23 mouse cellular contexts compared by ENCODE assay signal in the genomic region with DNA sequence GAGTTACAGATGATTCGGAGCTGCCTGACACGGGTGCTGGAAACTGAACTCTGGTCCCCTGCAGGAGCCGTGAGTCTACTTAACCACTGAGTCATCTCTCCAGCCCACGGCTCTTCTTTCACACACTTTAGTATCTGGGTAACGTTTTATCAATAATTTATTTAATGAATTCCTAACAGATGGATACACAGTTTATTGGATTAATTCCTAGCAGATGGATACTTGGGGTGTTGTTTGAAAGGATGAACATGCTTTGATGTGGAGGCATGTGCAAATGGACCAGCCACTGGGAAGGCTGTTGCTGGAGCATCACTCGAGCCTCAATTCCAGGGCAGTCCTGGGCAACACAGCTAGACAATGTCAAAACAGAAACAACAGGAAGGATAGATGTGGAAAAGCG. TPM values are rescaled to one million over a fixed set of nuclear protein-coding genes. Genes with fewer than 3 reads are reported as not detected.
A peak's percentile ranks its signal among the peaks of the same experiment; 100 is the strongest.
DNase-seq lines count a peak whose midpoint lies in the region; ATAC-seq and TF ChIP-seq lines count a peak whose summit lies in the region.
"Had no signal": no experiment of that assay in that cellular context is flagged by ENCODE, and none has a peak within 500 bp of the region (broad histone marks: within the 10 kb centered on the region; RNA-seq: fewer than 3 reads in every experiment).

No protein-coding gene starts in this region.

- H3K9ac ChIP-seq in lung, embryonic 14.5 days, result no peak overlapping the region
- H3K9ac ChIP-seq: embryonic facial prominence, embryonic 12.5 days; forebrain, embryonic 13.5 days; forebrain, embryonic 15.5 days had no signal

- no peak overlapping the region for H3K4me2 ChIP-seq in lung, embryonic 14.5 days
- H3K4me2 ChIP-seq: embryonic facial prominence, embryonic 12.5 days; forebrain, embryonic 13.5 days; forebrain, embryonic 15.5 days had no signal

- TF ChIP-seq CTCF in layer of hippocampus, adult 2 months (conservative IDR thresholded peaks at IDR 0.05), result no peak
- TF ChIP-seq CTCF in lung, embryonic 14.5 days (IDR thresholded peaks at IDR 0.05; ENCODE audit: low read depth), result no peak

- DNase-seq in heart, adult 11 months, result peak; percentile 48
- no peak for DNase-seq in heart, adult 18-20 months
- DNase-seq in layer of hippocampus, adult 2 months (ENCODE audit: low spot score in 2 of 2), result no peak
- no peak for DNase-seq in layer of hippocampus, adult 11-12 months (ENCODE audit: low spot score)
- peak; percentile 16 for DNase-seq in lung, embryonic 14.5 days
- no peak for DNase-seq in lung, postnatal 10 days
- DNase-seq: adrenal gland, adult 8-10 months; adrenal gland, postnatal 14 days; adrenal gland, postnatal 36 days; B cell, adult 2 months; cerebellum, adult 11-12 months; cerebellum, adult 2 months; cerebellum, adult 9-10 months; cerebellum, postnatal 25 days had no signal

- no peaks in the 10 kb centered on the region for H3K4me1 ChIP-seq in lung, embryonic 14.5 days (ENCODE audit: insufficient read depth)
- H3K4me1 ChIP-seq: embryonic facial prominence, embryonic 12.5 days had no signal

- H3K9me3 ChIP-seq in lung, embryonic 14.5 days (ENCODE audit: low read depth, low read length), result no peaks in the 10 kb centered on the region
- H3K9me3 ChIP-seq: embryonic facial prominence, embryonic 12.5 days; forebrain, embryonic 15.5 days had no signal

- peak overlapping the region; percentile 65; the same call in 1 of the 2 replicates for H3K27ac ChIP-seq in layer of hippocampus, adult 2 months
- H3K27ac ChIP-seq in lung, embryonic 14.5 days (ENCODE audit: low read depth), result no peak overlapping the region
- H3K27ac ChIP-seq: embryonic facial prominence, embryonic 10.5 days; embryonic facial prominence, embryonic 12.5 days; forebrain, embryonic 13.5 days; forebrain, embryonic 15.5 days had no signal

- no peaks in the 10 kb centered on the region for H3K36me3 ChIP-seq in lung, embryonic 14.5 days (ENCODE audit: insufficient read depth)
- H3K36me3 ChIP-seq: forebrain, embryonic 15.5 days; G1E had no signal

- no peak overlapping the region for H3K4me3 ChIP-seq in layer of hippocampus, adult 2 months
- no peak overlapping the region for H3K4me3 ChIP-seq in lung, embryonic 14.5 days (ENCODE audit: low read depth, low read length)
- H3K4me3 ChIP-seq: embryonic facial prominence, embryonic 10.5 days; embryonic facial prominence, embryonic 12.5 days; forebrain, embryonic 13.5 days; forebrain, embryonic 15.5 days had no signal

- WGBS in lung, embryonic 14.5 days, result 58% methylated on average over 7 of the region's 7 CpGs

- no peaks in the 10 kb centered on the region for H3K27me3 ChIP-seq in lung, embryonic 14.5 days (ENCODE audit: insufficient read depth, low read length)
- H3K27me3 ChIP-seq: CH12.LX; embryonic facial prominence, embryonic 12.5 days; forebrain, embryonic 13.5 days; forebrain, embryonic 15.5 days; Patski had no signal

- no peak for ATAC-seq in lung, embryonic 14.5 days (ENCODE audit: insufficient read depth)
- ATAC-seq: activated CD4-positive, CD25-positive, alpha-beta regulatory T cell, adult 4 months; CD4-positive, CD25-positive, alpha-beta regulatory T cell, adult 4 months; forebrain, embryonic 13.5 days; forebrain, embryonic 15.5 days; Patski had no signal

RNA-seq across cellular contexts. Expression of a gene that starts 11.1 kb away (rescaled TPM):
- total RNA-seq in heart, adult 18-20 months (2021), result 10 to 100 TPM; 10.7 TPM
- total RNA-seq in layer of hippocampus, adult 2 months (2021), result 100 to 1,000 TPM; 122 to 130 TPM
- polyA plus RNA-seq in lung, embryonic 14.5 days (2014; fragmentation: Nextera tagmentation; extraction: Ambion mirVana), result 77.7 and 84.0 TPM in 2 replicates
- total RNA-seq: G1E had no signal
- polyA plus RNA-seq: activated CD4-positive, CD25-positive, alpha-beta regulatory T cell, adult 4 months; G1E had no signal

RNA-seq across cellular contexts. Expression of a gene that starts 56.4 kb away (rescaled TPM):
- total RNA-seq in heart, adult 18-20 months (2021), result 10 to 100 TPM; 18.2 to 19.6 TPM
- 10 to 100 TPM; 20.0 to 22.9 TPM for total RNA-seq in layer of hippocampus, adult 2 months (2021)
- polyA plus RNA-seq in lung, embryonic 14.5 days (2014; fragmentation: Nextera tagmentation; extraction: Ambion mirVana), result 34.1 and 34.9 TPM in 2 replicates
- total RNA-seq: CH12.LX had no signal
- polyA plus RNA-seq: activated CD4-positive, CD25-positive, alpha-beta regulatory T cell, adult 4 months; CD4-positive, CD25-positive, alpha-beta regulatory T cell, adult 4 months; G1E had no signal

Comparison
In these comparisons a context has a peak if more than half of its experiments do, and no peak if none do; other contexts are left out.
1. DNase-seq: peak in heart, adult 11 months (single experiment) and lung, embryonic 14.5 days (single experiment); none in heart, adult 18-20 months (0 of 2), layer of hippocampus, adult 2 months (0 of 2), layer of hippocampus, adult 11-12 months (single experiment) and lung, postnatal 10 days (single experiment).
2. RNA of a gene that starts 11.1 kb away (total RNA-seq): 122 to 130 TPM in layer of hippocampus, adult 2 months; 10.7 TPM in heart, adult 18-20 months; every median in the first group is over 10 times any median in the second.